Mouse (Mus musculus) C2C12 (cell line): ENCODE results near the gene Myo10. TPM values are rescaled to one million over a fixed set of nuclear protein-coding genes. Genes with fewer than 3 reads are reported as not detected.

Source experiments
- H3K27me3 ChIP-seq: one replicate; pipeline ENCODE4 v1.6.1; 2011; ENCODE audit not compliant: control insufficient read depth, insufficient read depth, insufficient read length
- H3K36me3 ChIP-seq: one replicate; pipeline ENCODE4 v1.6.1; 2011; ENCODE audit not compliant: control insufficient read depth, insufficient read depth
- H3K4me3 ChIP-seq: one replicate; pipeline ENCODE4 v1.5.1; 2011; ENCODE audit warnings: mild to moderate bottlenecking, control low read depth; ENCODE audit not compliant: poor library complexity, insufficient read depth, severe bottlenecking
- H3K79me2 ChIP-seq: one replicate; pipeline ENCODE4 v1.6.1; 2011; ENCODE audit not compliant: control insufficient read depth, insufficient read depth
- H3K79me3 ChIP-seq: one replicate; pipeline ENCODE4 v1.6.1; 2011; ENCODE audit warnings: low read depth, control low read depth
- H3ac ChIP-seq: one replicate; pipeline ENCODE3; 2011; ENCODE audit warnings: low read depth; ENCODE audit not compliant: control insufficient read depth, insufficient read length
- CEBPB ChIP-seq: IDR thresholded peaks from one replicate; pipeline ENCODE4 v1.6.1; 2011; ENCODE audit warnings: low read depth, mild to moderate bottlenecking, control low read depth, moderate library complexity
- CTCF ChIP-seq: IDR thresholded peaks from one replicate; pipeline ENCODE4 v1.5.1; 2011; ENCODE audit not compliant: control insufficient read depth, insufficient read depth, insufficient read length
- FOSL1 ChIP-seq: IDR thresholded peaks from one replicate; pipeline ENCODE4 v1.8.0; 2011; ENCODE audit warnings: mild to moderate bottlenecking, low read length; ENCODE audit not compliant: poor library complexity, insufficient read depth, severe bottlenecking
- MAX ChIP-seq: IDR thresholded peaks from one replicate; pipeline ENCODE4 v1.6.1; 2011; ENCODE audit warnings: mild to moderate bottlenecking, control low read depth
- MYOD1 ChIP-seq: IDR thresholded peaks from one replicate; pipeline ENCODE4 v1.6.1; 2011; ENCODE audit warnings: low read depth; ENCODE audit not compliant: control insufficient read depth, insufficient read length
- MYOG ChIP-seq: IDR thresholded peaks from one replicate; pipeline ENCODE4 v1.6.1; 2011; ENCODE audit not compliant: control insufficient read depth, insufficient read length; ENCODE audit errors: extremely low read depth
- USF1 ChIP-seq: IDR thresholded peaks from one replicate; pipeline ENCODE4 v1.6.1; 2011; ENCODE audit warnings: low read depth, mild to moderate bottlenecking, control low read depth, moderate library complexity
- polyA plus RNA-seq: library from polyadenylated mRNA; unstranded; fragments of >200 nt; fragmentation: generic; extraction: Trizol; gene quantifications from one replicate; pipeline ENCODE4 v1.2.1, GENCODE M21; 2012; ENCODE audit warnings: missing spikeins

Myo10 gene
- polyA plus RNA-seq, 1 experiment, result 89.8 TPM

DNA sequence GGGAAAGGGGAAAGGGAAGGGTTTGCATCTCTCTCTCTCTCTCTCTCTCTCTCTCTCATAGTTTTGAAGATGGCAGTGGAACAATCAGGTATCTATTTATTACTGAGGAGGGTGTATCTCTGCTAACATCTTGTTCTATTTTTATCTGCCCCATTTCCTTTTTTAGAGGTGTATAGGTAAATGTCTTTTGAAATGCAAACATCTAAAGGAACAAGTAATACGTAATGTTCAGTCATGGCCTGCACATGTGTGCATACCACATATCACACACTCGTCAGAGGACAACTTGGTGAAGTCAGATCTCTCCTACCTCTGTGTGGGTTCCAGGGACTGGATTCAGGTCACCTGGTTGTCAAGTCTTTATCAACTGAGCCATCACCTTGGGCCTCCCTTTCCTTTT, 194.9 kb downstream of the Myo10 start:
- peaks cover 45% of the 10 kb centered on the region for H3K36me3 ChIP-seq
- H3K79me2 ChIP-seq, result no peaks in the 10 kb centered on the region
- no peak for TF ChIP-seq CTCF
- TF ChIP-seq MYOD1, result no peak
- TF ChIP-seq FOSL1, result no peak
- no peak for TF ChIP-seq CEBPB
- no peak for TF ChIP-seq USF1
- H3ac ChIP-seq, result no peak overlapping the region
- no peaks in the 10 kb centered on the region for H3K79me3 ChIP-seq
- H3K4me3 ChIP-seq, result no peak overlapping the region
- no peaks in the 10 kb centered on the region for H3K27me3 ChIP-seq

DNA sequence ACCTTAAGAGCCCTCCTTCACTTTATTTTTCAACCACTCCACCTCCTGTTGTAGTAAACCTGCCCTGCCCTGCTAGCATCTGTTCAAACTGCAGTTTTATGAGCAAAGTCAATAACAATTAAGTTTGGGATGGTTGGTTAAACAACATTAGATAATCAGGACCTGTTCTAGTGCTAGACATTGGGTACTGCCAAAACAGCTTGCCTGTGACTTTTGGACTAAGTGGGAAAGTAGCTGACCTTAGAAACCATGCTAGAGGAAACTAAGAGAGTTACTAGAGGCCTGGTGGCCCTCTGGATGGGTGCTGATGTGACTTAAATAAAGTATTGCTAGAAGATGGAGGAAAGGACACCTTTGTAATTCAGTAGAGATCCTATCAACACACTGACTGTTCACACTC, 199.7 kb downstream of the Myo10 start:
- Histone ChIP-seq H3K4me3 (no peak overlapping the region), H3K36me3 (no peaks in the 10 kb centered on the region), H3K79me2 (no peaks in the 10 kb centered on the region), H3K79me3 (no peaks in the 10 kb centered on the region), H3K27me3 (no peaks in the 10 kb centered on the region), H3ac (no peak overlapping the region)
- no peak for TF ChIP-seq MAX
- no peak for TF ChIP-seq MYOD1
- TF ChIP-seq CTCF, result no peak
- no peak for TF ChIP-seq CEBPB
- TF ChIP-seq MYOG, result no peak
- TF ChIP-seq USF1, result no peak
- no peak for TF ChIP-seq FOSL1

DNA sequence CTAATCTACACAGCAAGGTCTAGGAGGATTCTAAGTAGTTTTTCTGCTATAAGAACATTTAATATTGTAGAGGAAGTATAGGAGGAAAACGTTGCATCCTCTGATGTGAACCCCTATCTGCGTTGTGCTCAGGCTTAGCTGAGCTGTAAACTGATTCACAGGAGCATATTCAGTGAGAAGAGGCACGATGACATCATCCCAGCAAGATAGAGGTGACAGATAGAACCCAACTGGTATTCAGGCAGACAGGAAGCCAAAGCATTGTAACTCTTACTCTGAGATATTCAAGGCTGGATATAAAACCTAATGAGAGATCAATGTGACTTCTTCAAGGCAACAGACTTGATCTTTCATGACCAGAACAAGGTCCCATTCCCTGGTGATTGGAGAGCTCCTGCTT, 200.3 kb downstream of the Myo10 start:
- H3K36me3 ChIP-seq, result no peaks in the 10 kb centered on the region
- H3K79me2 ChIP-seq, result no peaks in the 10 kb centered on the region
- no peaks in the 10 kb centered on the region for H3K79me3 ChIP-seq
- H3ac ChIP-seq, result no peak overlapping the region
- no peak overlapping the region for H3K4me3 ChIP-seq
- no peak for TF ChIP-seq MYOG
- no peak for TF ChIP-seq CEBPB
- TF ChIP-seq MYOD1, result no peak
- TF ChIP-seq FOSL1, result no peak
- TF ChIP-seq MAX, result no peak
- TF ChIP-seq CTCF, result no peak
- no peaks in the 10 kb centered on the region for H3K27me3 ChIP-seq

DNA sequence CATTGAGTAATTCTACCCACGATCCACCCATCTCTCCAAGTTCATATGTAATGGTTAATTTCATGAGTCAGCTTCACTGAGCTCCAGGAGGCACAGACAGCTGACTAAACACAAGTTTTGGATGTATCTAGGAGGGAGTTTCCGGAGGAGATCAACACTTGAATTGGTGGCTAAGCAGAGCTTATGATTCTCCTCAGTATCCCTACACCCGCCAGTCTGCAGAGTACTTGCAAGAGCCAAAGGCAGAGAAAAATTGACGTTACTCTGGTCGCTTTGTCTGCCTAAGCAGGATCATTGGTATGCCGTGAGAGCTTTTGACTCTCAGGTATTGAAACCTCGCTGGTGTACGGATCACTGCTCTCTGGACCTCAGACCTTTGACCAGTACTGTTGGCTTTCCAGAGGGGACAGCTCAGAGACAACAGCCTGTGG, 204.2 kb downstream of the Myo10 start:
- Histone ChIP-seq H3ac (no peak overlapping the region), H3K79me2 (no peaks in the 10 kb centered on the region), H3K27me3 (no peaks in the 10 kb centered on the region), H3K36me3 (no peaks in the 10 kb centered on the region), H3K4me3 (no peak overlapping the region), H3K79me3 (no peaks in the 10 kb centered on the region)
- TF ChIP-seq USF1 (no peak), MYOD1 (peak; percentile 93)

- Histone ChIP-seq H3K4me3 (no peak overlapping the region), H3K79me2 (no peaks in the 10 kb centered on the region), H3K27me3 (no peaks in the 10 kb centered on the region), H3K79me3 (no peaks in the 10 kb centered on the region), H3ac (no peak overlapping the region), H3K36me3 (no peaks in the 10 kb centered on the region)
- TF ChIP-seq MAX, result no peak
- peak; percentile 20 for TF ChIP-seq USF1
- TF ChIP-seq MYOG, result no peak
- TF ChIP-seq CTCF, result no peak
- TF ChIP-seq MYOD1, result no peak
- TF ChIP-seq FOSL1, result no peak
- TF ChIP-seq CEBPB, result no peak
These were observed 206.1 kb downstream of the Myo10 start for GRCm38 (mm10) chr15:25828464-25828863.

- Histone ChIP-seq H3K4me3 (no peak overlapping the region), H3K79me3 (no peaks in the 10 kb centered on the region), H3K79me2 (no peaks in the 10 kb centered on the region), H3K27me3 (no peaks in the 10 kb centered on the region), H3ac (no peak overlapping the region), H3K36me3 (no peaks in the 10 kb centered on the region)
- no peak for TF ChIP-seq MYOD1
- TF ChIP-seq MYOG, result no peak
- TF ChIP-seq CEBPB, result no peak
- TF ChIP-seq USF1, result no peak
- TF ChIP-seq MAX, result no peak
- no peak for TF ChIP-seq CTCF
- no peak for TF ChIP-seq FOSL1
These were observed 208.1 kb downstream of the Myo10 start for GRCm38 (mm10) chr15:25830426-25830825.
